Mouse (Mus musculus): ENCODE measurements around the gene Pyroxd2. TPM values are rescaled to one million over a fixed set of nuclear protein-coding genes. Genes with fewer than 3 reads are reported as not detected.
A peak's percentile ranks its signal among the peaks of the same experiment; 100 is the strongest.
"Not testable (repeated sequence)": the region's sequence is repeated elsewhere in the genome, so short reads cannot be mapped to it uniquely, and the experiment has no call there.

Pyroxd2 gene
- 4.5 and 5.6 TPM in 2 replicates for polyA plus RNA-seq (2015; fragmentation: Nextera tagmentation; extraction: Ambion mirVana)

- Histone ChIP-seq H3K27me3 (ENCODE audit: control insufficient read depth, insufficient read depth, low read depth, low read length) (no peaks in the 10 kb centered on the region), H3K4me2 (ENCODE audit: low read depth, low read length) (peak within 1 kb of the TSS; percentile 65), H3K4me1 (ENCODE audit: control insufficient read depth, low read depth, low read length) (peaks cover 26% of the 10 kb centered on the region), H3K27ac (ENCODE audit: low read length) (peak within 1 kb of the TSS; percentile 82), H3K9me3 (replicated peaks; ENCODE audit: control insufficient read depth, low read length) (no peaks in the 10 kb centered on the region), H3K9ac (ENCODE audit: low read depth, low read length) (peak within 1 kb of the TSS; percentile 65), H3K4me3 (ENCODE audit: low read depth, low read length) (peak within 1 kb of the TSS; percentile 55), H3K36me3 (ENCODE audit: control insufficient read depth, insufficient read depth) (no peaks in the 10 kb centered on the region)
- WGBS (ENCODE audit: insufficient replicate concordance): 8% methylated on average over 22 of the region's 22 CpGs
- peak; percentile 79 for ATAC-seq (ENCODE audit: low read depth)
These were observed at the start of gene Pyroxd2 for GRCm38 (mm10) chr19:42752363-42752931. Gene Pyroxd2, minus strand, starts transcription at chr19:42752775.

DNA sequence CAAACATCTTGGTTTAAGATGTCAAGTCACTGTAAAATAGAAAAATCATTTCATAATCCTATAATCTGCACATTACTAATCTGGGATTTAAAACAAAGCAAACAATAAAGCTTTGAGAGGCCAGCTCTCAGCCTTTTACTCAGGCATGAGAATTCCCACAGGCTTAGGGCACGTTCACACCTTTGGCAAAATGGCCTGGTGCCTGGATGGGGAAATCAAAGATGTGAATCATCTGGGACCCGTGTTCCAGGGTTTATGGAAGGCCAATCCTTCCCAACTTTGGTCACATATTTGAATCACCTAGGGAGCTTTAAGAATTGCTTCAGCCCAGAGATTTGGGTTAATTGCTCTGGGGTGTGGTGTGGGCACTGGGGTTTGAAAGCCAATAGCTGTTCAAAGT, 45.3 kb upstream of the Pyroxd2 start:
- WGBS (ENCODE audit: insufficient replicate concordance): 45% methylated on average over 2 of the region's 2 CpGs

DNA sequence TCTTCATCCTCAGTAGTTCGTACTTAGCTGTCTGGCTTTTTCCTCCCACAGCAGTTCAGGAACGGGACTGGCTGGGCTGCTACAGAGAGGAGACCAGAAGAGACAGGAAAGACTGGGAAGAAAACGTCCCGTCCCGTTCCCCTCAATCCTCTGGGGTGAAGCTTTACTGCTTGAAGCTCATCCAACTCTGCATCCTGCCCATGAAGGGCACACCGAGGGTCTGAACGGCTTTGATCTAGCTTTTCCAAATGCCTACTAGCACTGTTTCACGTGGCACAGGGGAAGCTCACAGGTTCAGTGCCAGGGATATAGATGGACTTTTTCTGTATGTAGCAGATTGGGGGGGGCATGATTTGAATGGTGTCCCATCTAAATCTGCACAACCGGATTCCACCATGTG, 43.2 kb upstream of the Pyroxd2 start:
- Histone ChIP-seq H3K36me3 (ENCODE audit: control insufficient read depth, insufficient read depth) (no peaks in the 10 kb centered on the region), H3K4me3 (ENCODE audit: low read depth, low read length) (no peak overlapping the region), H3K9ac (ENCODE audit: low read depth, low read length) (no peak overlapping the region), H3K4me2 (ENCODE audit: low read depth, low read length) (no peak overlapping the region), H3K9me3 (replicated peaks; ENCODE audit: control insufficient read depth, low read length) (no peaks in the 10 kb centered on the region), H3K27ac (ENCODE audit: low read length) (no peak overlapping the region), H3K4me1 (ENCODE audit: control insufficient read depth, low read depth, low read length) (no peaks in the 10 kb centered on the region), H3K27me3 (ENCODE audit: control insufficient read depth, insufficient read depth, low read depth, low read length) (peaks cover 13% of the 10 kb centered on the region)
- 32% methylated on average over 9 of the region's 9 CpGs for WGBS (ENCODE audit: insufficient replicate concordance)
- no peak for ATAC-seq (ENCODE audit: low read depth)

More for the DNA sequence above, 45.3 kb upstream of the Pyroxd2 start:
- H3K4me1 ChIP-seq (ENCODE audit: control insufficient read depth, low read depth, low read length): no peaks in the 10 kb centered on the region
- H3K9me3 ChIP-seq (replicated peaks; ENCODE audit: control insufficient read depth, low read length): no peaks in the 10 kb centered on the region
- no peak for ATAC-seq (ENCODE audit: low read depth)
- H3K4me3 ChIP-seq (ENCODE audit: low read depth, low read length): no peak overlapping the region
- peaks cover 13% of the 10 kb centered on the region for H3K27me3 ChIP-seq (ENCODE audit: control insufficient read depth, insufficient read depth, low read depth, low read length)
- H3K9ac ChIP-seq (ENCODE audit: low read depth, low read length): no peak overlapping the region
- H3K4me2 ChIP-seq (ENCODE audit: low read depth, low read length): no peak overlapping the region
- H3K27ac ChIP-seq (ENCODE audit: low read length): no peak overlapping the region
- no peaks in the 10 kb centered on the region for H3K36me3 ChIP-seq (ENCODE audit: control insufficient read depth, insufficient read depth)

DNA sequence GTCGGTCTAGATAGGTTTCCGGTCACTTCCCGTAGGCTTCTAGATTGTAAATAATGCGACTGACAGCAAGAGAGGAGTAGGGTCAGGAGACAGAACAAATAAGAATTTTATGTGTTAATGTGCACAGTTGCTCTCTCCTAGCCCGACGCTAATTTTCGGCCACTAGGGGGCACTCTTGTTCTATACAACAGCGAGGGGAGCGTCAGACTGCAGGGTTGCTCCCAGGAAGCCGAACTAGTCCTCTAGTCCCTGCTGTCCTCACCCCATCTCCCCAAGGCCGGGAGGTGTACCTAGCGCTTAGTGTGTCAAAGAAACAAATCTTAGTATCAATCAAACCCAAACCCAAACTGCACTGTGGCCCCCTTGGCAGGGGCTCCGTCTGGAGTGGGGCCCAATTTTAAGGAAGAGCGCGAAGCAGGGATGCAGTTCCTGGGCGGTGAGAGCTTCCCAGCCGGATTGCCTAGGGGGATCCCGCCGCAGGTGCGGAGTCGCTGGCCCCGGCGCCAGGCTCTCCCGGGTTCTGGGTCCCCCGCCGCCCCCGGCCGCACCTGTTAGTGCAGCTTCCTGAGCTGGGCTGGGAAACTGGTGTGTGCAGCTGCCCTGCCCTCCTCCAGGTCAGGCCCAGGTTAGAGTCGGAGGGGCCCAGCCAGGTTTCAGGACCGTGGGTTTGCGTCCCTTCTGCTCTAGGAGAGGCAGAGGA, 42.5 kb upstream of the Pyroxd2 start:
- Histone ChIP-seq H3K4me1 (ENCODE audit: control insufficient read depth, low read depth, low read length) (no peaks in the 10 kb centered on the region), H3K36me3 (ENCODE audit: control insufficient read depth, insufficient read depth) (no peaks in the 10 kb centered on the region), H3K4me3 (ENCODE audit: low read depth, low read length) (peak overlapping the region; percentile 36), H3K27me3 (ENCODE audit: control insufficient read depth, insufficient read depth, low read depth, low read length) (peaks cover 13% of the 10 kb centered on the region), H3K27ac (ENCODE audit: low read length) (no peak overlapping the region), H3K9ac (ENCODE audit: low read depth, low read length) (no peak overlapping the region), H3K4me2 (ENCODE audit: low read depth, low read length) (peak overlapping the region; percentile 52), H3K9me3 (replicated peaks; ENCODE audit: control insufficient read depth, low read length) (no peaks in the 10 kb centered on the region)
- 1% methylated on average over 31 of the region's 31 CpGs for WGBS (ENCODE audit: insufficient replicate concordance)
- 0 out of 2 replicates have a peak, but pooled peaks have one; percentile 27 for ATAC-seq (ENCODE audit: low read depth)

GRCm38 (mm10) chr19:42788311-42788710, 35.7 kb upstream of the Pyroxd2 start:
- Histone ChIP-seq H3K4me3 (ENCODE audit: low read depth, low read length) (no peak overlapping the region), H3K4me1 (ENCODE audit: control insufficient read depth, low read depth, low read length) (no peaks in the 10 kb centered on the region; the same call in 1 of the 2 replicates), H3K27me3 (ENCODE audit: control insufficient read depth, insufficient read depth, low read depth, low read length) (no peaks in the 10 kb centered on the region), H3K9me3 (replicated peaks; ENCODE audit: control insufficient read depth, low read length) (no peaks in the 10 kb centered on the region), H3K27ac (ENCODE audit: low read length) (no peak overlapping the region), H3K36me3 (ENCODE audit: control insufficient read depth, insufficient read depth) (no peaks in the 10 kb centered on the region), H3K4me2 (ENCODE audit: low read depth, low read length) (no peak overlapping the region), H3K9ac (ENCODE audit: low read depth, low read length) (no peak overlapping the region)
- ATAC-seq (ENCODE audit: low read depth): 0 out of 2 replicates have a peak, but pooled peaks have one; percentile 30
- 33% methylated on average over 5 of the region's 5 CpGs for WGBS (ENCODE audit: insufficient replicate concordance)

DNA sequence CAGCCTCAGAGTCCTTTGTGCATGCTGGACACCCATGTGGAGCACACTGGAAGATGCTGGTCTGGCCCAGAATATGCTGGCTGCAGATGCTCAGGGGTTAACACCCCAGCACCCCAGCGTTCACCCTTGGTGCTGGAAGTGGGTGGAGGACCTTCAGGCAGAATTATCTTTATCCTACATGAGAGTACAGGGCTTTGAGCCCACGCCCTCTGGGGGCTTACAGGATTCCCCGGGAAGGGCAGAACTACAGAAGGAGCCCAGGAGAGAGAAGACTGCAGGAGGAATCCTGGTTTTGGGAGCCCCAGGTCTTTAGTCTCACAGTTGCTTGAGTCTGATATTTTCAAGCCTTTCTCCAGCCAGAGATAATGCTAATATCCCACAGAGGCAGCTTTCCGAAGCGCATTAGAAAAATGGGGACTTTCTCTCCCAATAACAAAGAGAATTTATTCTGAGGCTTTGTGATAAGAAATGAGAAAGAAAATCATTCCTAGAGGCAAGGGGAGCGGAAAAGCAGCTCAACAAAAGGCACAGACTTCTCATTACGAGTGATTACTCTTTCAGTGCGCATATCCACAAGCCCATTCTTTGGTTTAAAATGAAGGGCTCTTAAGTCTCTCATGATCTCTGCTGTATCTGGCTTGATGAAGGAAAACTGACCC, 33.1 kb upstream of the Pyroxd2 start:
- no peak for ATAC-seq (ENCODE audit: low read depth)
- Histone ChIP-seq H3K36me3 (ENCODE audit: control insufficient read depth, insufficient read depth) (no peaks in the 10 kb centered on the region), H3K27me3 (ENCODE audit: control insufficient read depth, insufficient read depth, low read depth, low read length) (no peaks in the 10 kb centered on the region), H3K4me3 (ENCODE audit: low read depth, low read length) (no peak overlapping the region), H3K9me3 (replicated peaks; ENCODE audit: control insufficient read depth, low read length) (no peaks in the 10 kb centered on the region), H3K9ac (ENCODE audit: low read depth, low read length) (no peak overlapping the region), H3K4me1 (ENCODE audit: control insufficient read depth, low read depth, low read length) (no peaks in the 10 kb centered on the region; the same call in 1 of the 2 replicates), H3K4me2 (ENCODE audit: low read depth, low read length) (no peak overlapping the region), H3K27ac (ENCODE audit: low read length) (no peak overlapping the region)
- WGBS (ENCODE audit: insufficient replicate concordance): 47% methylated on average over 8 of the region's 8 CpGs

DNA sequence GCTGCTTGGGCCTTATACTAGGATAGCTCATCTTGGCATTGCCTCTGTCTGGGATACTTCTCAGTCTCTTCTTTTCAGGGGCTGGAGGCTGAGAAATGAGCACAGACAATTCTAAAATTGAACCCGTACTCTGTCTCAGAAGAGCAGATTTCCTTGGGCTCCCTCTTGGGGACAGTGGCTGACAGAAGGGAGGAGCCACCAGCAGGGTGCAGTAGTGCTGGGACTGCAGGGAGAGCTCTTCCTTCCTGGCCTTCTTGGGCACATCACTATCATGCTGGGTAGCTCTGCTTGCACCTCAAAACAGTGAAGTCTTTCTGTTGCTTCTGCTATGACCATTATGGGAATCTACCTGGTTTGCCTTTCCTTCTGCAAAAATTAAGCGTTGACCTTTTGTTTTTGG, 32.6 kb upstream of the Pyroxd2 start:
- Histone ChIP-seq H3K27ac (ENCODE audit: low read length) (no peak overlapping the region), H3K4me2 (ENCODE audit: low read depth, low read length) (no peak overlapping the region), H3K4me1 (ENCODE audit: control insufficient read depth, low read depth, low read length) (no peaks in the 10 kb centered on the region; the same call in 1 of the 2 replicates), H3K36me3 (ENCODE audit: control insufficient read depth, insufficient read depth) (no peaks in the 10 kb centered on the region), H3K4me3 (ENCODE audit: low read depth, low read length) (no peak overlapping the region), H3K9me3 (replicated peaks; ENCODE audit: control insufficient read depth, low read length) (no peaks in the 10 kb centered on the region), H3K9ac (ENCODE audit: low read depth, low read length) (no peak overlapping the region), H3K27me3 (ENCODE audit: control insufficient read depth, insufficient read depth, low read depth, low read length) (no peaks in the 10 kb centered on the region)
- 24% methylated on average over 2 of the region's 2 CpGs for WGBS (ENCODE audit: insufficient replicate concordance)
- no peak for ATAC-seq (ENCODE audit: low read depth)

DNA sequence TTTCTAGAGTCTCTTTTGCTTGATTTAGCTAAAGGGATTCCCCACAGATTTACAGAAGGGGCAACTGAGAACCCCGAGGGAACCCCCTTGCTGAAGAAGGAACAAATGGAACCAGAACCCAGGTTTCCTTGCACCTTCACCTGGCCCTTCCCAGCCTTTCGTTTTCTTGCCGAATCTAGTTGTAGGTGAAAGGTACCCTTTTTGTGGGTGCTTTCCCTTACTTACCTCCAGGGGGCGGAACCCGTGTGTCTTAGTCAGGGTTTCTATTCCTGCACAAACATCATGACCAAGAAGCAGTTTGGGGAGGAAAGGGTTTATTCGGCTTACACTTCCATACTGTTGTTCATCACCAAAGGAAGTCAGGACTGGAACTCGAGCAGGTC, 27.6 kb upstream of the Pyroxd2 start:
- WGBS (ENCODE audit: insufficient replicate concordance): 39% methylated on average over 7 of the region's 7 CpGs
- Histone ChIP-seq H3K4me3 (ENCODE audit: low read depth, low read length) (peak overlapping the region; percentile 76), H3K4me2 (ENCODE audit: low read depth, low read length) (peak overlapping the region; percentile 81), H3K27ac (ENCODE audit: low read length) (peak overlapping the region; percentile 53; the same call in 1 of the 2 replicates), H3K9ac (ENCODE audit: low read depth, low read length) (peak overlapping the region; percentile 73)
- not testable (repeated sequence) for H3K36me3 ChIP-seq (ENCODE audit: control insufficient read depth, insufficient read depth); ATAC-seq (ENCODE audit: low read depth); H3K4me1 ChIP-seq (ENCODE audit: control insufficient read depth, low read depth, low read length); H3K27me3 ChIP-seq (ENCODE audit: control insufficient read depth, insufficient read depth, low read depth, low read length); H3K9me3 ChIP-seq (replicated peaks; ENCODE audit: control insufficient read depth, low read length)

Measured in liver, embryonic 16.5 days (tissue).